Mouse (Mus musculus): ENCODE data around the gene Ipcef1. TPM values are rescaled to one million over a fixed set of nuclear protein-coding genes. Genes with fewer than 3 reads are reported as not detected.

Ipcef1 gene
- polyA plus RNA-seq, 1 experiment = 2.7 TPM

GRCm38 (mm10) chr10:7070924-7071323, 18.6 kb upstream of the Ipcef1 start:
- no peaks in the 10 kb centered on the region for H3K4me1 ChIP-seq (ENCODE audit: control insufficient read depth, insufficient read depth, low read length)
- TF ChIP-seq POLR2A (IDR thresholded peaks at IDR 0.05; ENCODE audit: low read depth, low read length) (no peak), CTCF (conservative IDR thresholded peaks at IDR 0.05; ENCODE audit: insufficient read depth, insufficient read length, low read depth, low read length) (no peak)
- no peaks in the 10 kb centered on the region for H3K36me3 ChIP-seq (ENCODE audit: control insufficient read depth, insufficient read depth, low read length)
- no peak for DNase-seq
- 82% methylated on average over 5 of the region's 5 CpGs for WGBS
- H3K27me3 ChIP-seq (replicated peaks; ENCODE audit: control insufficient read depth, insufficient read depth, low read length) = no peaks in the 10 kb centered on the region
- no peak overlapping the region for H3K27ac ChIP-seq (ENCODE audit: insufficient read depth, low read depth, low read length)
- no peak overlapping the region for H3K4me3 ChIP-seq (ENCODE audit: insufficient read depth, low read depth, low read length)

- no peak for TF ChIP-seq POLR2A (IDR thresholded peaks at IDR 0.05; ENCODE audit: low read depth, low read length)
- 72% methylated on average over 8 of the region's 8 CpGs for WGBS
- Histone ChIP-seq H3K4me1 (ENCODE audit: control insufficient read depth, insufficient read depth, low read length) (no peaks in the 10 kb centered on the region), H3K36me3 (ENCODE audit: control insufficient read depth, insufficient read depth, low read length) (no peaks in the 10 kb centered on the region), H3K27me3 (replicated peaks; ENCODE audit: control insufficient read depth, insufficient read depth, low read length) (no peaks in the 10 kb centered on the region), H3K4me3 (ENCODE audit: insufficient read depth, low read depth, low read length) (no peak overlapping the region), H3K27ac (ENCODE audit: insufficient read depth, low read depth, low read length) (no peak overlapping the region)
- no peak for DNase-seq
Observed at GRCm38 (mm10) chr10:7070100-7070835, 18.0 kb upstream of the Ipcef1 start.

GRCm38 (mm10) chr10:7069090-7069489, 16.8 kb upstream of the Ipcef1 start:
- TF ChIP-seq CTCF (conservative IDR thresholded peaks at IDR 0.05; ENCODE audit: insufficient read depth, insufficient read length, low read depth, low read length) (no peak), POLR2A (IDR thresholded peaks at IDR 0.05; ENCODE audit: low read depth, low read length) (no peak)
- 90% methylated on average over 2 of the region's 2 CpGs for WGBS
- no peaks in the 10 kb centered on the region for H3K4me1 ChIP-seq (ENCODE audit: control insufficient read depth, insufficient read depth, low read length)
- no peak for DNase-seq
- no peaks in the 10 kb centered on the region for H3K36me3 ChIP-seq (ENCODE audit: control insufficient read depth, insufficient read depth, low read length)
- no peak overlapping the region for H3K27ac ChIP-seq (ENCODE audit: insufficient read depth, low read depth, low read length)
- H3K4me3 ChIP-seq (ENCODE audit: insufficient read depth, low read depth, low read length) = no peak overlapping the region
- no peaks in the 10 kb centered on the region for H3K27me3 ChIP-seq (replicated peaks; ENCODE audit: control insufficient read depth, insufficient read depth, low read length)

GRCm38 (mm10) chr10:7068608-7069007, 16.3 kb upstream of the Ipcef1 start:
- Histone ChIP-seq H3K27ac (ENCODE audit: insufficient read depth, low read depth, low read length) (no peak overlapping the region), H3K36me3 (ENCODE audit: control insufficient read depth, insufficient read depth, low read length) (no peaks in the 10 kb centered on the region), H3K4me1 (ENCODE audit: control insufficient read depth, insufficient read depth, low read length) (no peaks in the 10 kb centered on the region), H3K4me3 (ENCODE audit: insufficient read depth, low read depth, low read length) (no peak overlapping the region), H3K27me3 (replicated peaks; ENCODE audit: control insufficient read depth, insufficient read depth, low read length) (no peaks in the 10 kb centered on the region)
- peak; percentile 16 for DNase-seq
- TF ChIP-seq CTCF (conservative IDR thresholded peaks at IDR 0.05; ENCODE audit: insufficient read depth, insufficient read length, low read depth, low read length) = no peak
- no peak for TF ChIP-seq POLR2A (IDR thresholded peaks at IDR 0.05; ENCODE audit: low read depth, low read length)
- 72% methylated on average over 12 of the region's 12 CpGs for WGBS

- 79% methylated on average over 9 of the region's 9 CpGs for WGBS
- H3K27me3 ChIP-seq (replicated peaks; ENCODE audit: control insufficient read depth, insufficient read depth, low read length) = no peaks in the 10 kb centered on the region
- no peak overlapping the region for H3K4me3 ChIP-seq (ENCODE audit: insufficient read depth, low read depth, low read length)
- no peaks in the 10 kb centered on the region for H3K36me3 ChIP-seq (ENCODE audit: control insufficient read depth, insufficient read depth, low read length)
- no peak overlapping the region for H3K27ac ChIP-seq (ENCODE audit: insufficient read depth, low read depth, low read length)
- no peak for DNase-seq
- no peaks in the 10 kb centered on the region for H3K4me1 ChIP-seq (ENCODE audit: control insufficient read depth, insufficient read depth, low read length)
- TF ChIP-seq POLR2A (IDR thresholded peaks at IDR 0.05; ENCODE audit: low read depth, low read length) (no peak), CTCF (conservative IDR thresholded peaks at IDR 0.05; ENCODE audit: insufficient read depth, insufficient read length, low read depth, low read length) (no peak)
Observed at GRCm38 (mm10) chr10:7063752-7064457, 11.6 kb upstream of the Ipcef1 start.

GRCm38 (mm10) chr10:7062993-7063392, 10.7 kb upstream of the Ipcef1 start:
- no peak overlapping the region for H3K4me3 ChIP-seq (ENCODE audit: insufficient read depth, low read depth, low read length)
- no peaks in the 10 kb centered on the region for H3K36me3 ChIP-seq (ENCODE audit: control insufficient read depth, insufficient read depth, low read length)
- no peaks in the 10 kb centered on the region for H3K4me1 ChIP-seq (ENCODE audit: control insufficient read depth, insufficient read depth, low read length)
- peak; percentile 21 for DNase-seq
- H3K27ac ChIP-seq (ENCODE audit: insufficient read depth, low read depth, low read length) = no peak overlapping the region
- 84% methylated on average over 7 of the region's 7 CpGs for WGBS
- H3K27me3 ChIP-seq (replicated peaks; ENCODE audit: control insufficient read depth, insufficient read depth, low read length) = no peaks in the 10 kb centered on the region
- TF ChIP-seq POLR2A (IDR thresholded peaks at IDR 0.05; ENCODE audit: low read depth, low read length) (no peak), CTCF (conservative IDR thresholded peaks at IDR 0.05; ENCODE audit: insufficient read depth, insufficient read length, low read depth, low read length) (no peak)

- Histone ChIP-seq H3K4me3 (ENCODE audit: insufficient read depth, low read depth, low read length) (no peak overlapping the region), H3K4me1 (ENCODE audit: control insufficient read depth, insufficient read depth, low read length) (no peaks in the 10 kb centered on the region), H3K27me3 (replicated peaks; ENCODE audit: control insufficient read depth, insufficient read depth, low read length) (no peaks in the 10 kb centered on the region), H3K27ac (ENCODE audit: insufficient read depth, low read depth, low read length) (no peak overlapping the region), H3K36me3 (ENCODE audit: control insufficient read depth, insufficient read depth, low read length) (no peaks in the 10 kb centered on the region)
- no peak for DNase-seq
- TF ChIP-seq POLR2A (IDR thresholded peaks at IDR 0.05; ENCODE audit: low read depth, low read length) = no peak
- no peak for TF ChIP-seq CTCF (conservative IDR thresholded peaks at IDR 0.05; ENCODE audit: insufficient read depth, insufficient read length, low read depth, low read length)
- WGBS = 33% methylated on average over 5 of the region's 5 CpGs
Observed at GRCm38 (mm10) chr10:7060326-7060725, 8.0 kb upstream of the Ipcef1 start.
